Mouse (Mus musculus) urinary bladder, postnatal 36 days (tissue): ENCODE data around the gene Gm10190.
A peak's percentile ranks its signal among the peaks of the same experiment; 100 is the strongest.

Experiments
- DNase-seq, 2 experiments: peaks; one replicate each; pipeline ENCODE4 v3.0.0; 2022; ENCODE audit warnings: low spot score in 2 of 2, mixed read lengths in 1 of 2

Gene Gm10190

GRCm38 (mm10) chr17:80372989-80373725, at the start of gene Gm10190:
Gene Gm10190 (minus strand): TSS chr17:80373541.
- DNase-seq = peak; percentile 78 to 87

GRCm38 (mm10) chr17:80420998-80421397, 47.7 kb upstream of the Gm10190 start:
- DNase-seq = no peak

GRCm38 (mm10) chr17:80418572-80419210, 45.4 kb upstream of the Gm10190 start:
- no peak for DNase-seq

DNA sequence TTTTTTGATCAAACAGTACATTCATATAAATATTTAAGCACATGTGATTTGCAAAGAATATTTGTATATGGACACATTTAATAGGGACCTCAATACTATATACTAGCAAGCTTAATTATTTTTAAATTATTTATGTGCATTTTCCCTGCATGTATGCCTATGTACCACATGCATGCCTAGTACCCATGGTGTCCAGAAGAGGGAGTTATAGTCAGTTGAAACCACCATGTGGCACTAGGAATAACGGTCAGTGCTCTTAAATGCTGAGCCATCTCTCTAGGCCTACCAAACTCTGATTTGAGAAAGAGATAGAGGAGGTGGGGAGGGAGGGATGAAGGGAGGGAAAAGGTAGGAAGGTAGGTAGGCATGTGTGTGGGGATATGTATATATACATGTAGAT, 37.8 kb upstream of the Gm10190 start:
- no peak for DNase-seq

- DNase-seq = no peak
Observed at GRCm38 (mm10) chr17:80398243-80398642, 24.9 kb upstream of the Gm10190 start.

DNA sequence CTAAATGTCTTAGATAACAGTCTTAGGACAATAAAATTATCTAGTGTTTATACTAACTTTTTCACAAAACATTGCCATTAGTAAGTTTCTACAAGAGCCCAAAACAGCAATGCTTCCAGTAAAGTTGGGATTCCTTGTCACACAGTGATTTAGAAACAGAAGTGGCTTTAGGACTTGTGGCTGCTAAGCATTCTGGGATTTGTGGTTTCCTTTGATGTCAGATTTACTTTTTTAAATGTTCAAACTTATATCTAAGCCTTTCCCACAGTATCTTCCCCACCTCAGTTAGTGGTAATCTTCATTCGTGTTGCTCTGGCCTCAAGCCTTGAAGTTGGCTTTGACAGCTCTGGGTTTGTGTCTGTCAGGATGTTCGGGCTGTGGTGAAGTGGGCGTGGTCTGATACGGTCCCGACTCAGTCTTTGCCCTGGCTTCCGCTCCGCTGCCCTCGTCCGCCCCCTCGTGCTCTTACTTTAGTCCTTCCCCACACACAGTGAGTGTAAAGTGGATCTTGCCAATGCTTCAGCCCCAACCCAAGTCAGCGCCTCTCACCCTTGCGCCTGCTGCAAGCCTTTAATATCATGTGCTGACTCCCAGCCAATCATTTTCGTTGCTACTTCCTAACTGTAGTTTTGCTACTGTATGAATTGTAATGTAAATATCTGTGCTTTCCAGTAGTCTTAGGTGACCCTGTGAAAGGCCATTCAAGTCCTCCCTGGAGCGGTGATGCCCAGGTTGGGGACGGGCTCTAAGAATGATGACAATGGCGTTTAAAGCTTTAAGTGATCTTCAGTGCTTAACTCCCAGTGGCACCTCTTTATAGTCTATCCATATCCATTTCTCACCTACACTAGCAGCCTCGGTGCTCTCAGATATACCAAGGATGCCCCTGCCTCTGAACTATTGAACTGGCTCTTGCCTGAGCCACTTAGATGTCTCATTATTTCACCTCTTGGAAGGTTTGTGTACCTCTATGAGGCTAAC, 18.4 kb upstream of the Gm10190 start:
- DNase-seq = peak; percentile 9 to 39

- no peak for DNase-seq
Observed at GRCm38 (mm10) chr17:80390024-80390423, 16.7 kb upstream of the Gm10190 start.

DNA sequence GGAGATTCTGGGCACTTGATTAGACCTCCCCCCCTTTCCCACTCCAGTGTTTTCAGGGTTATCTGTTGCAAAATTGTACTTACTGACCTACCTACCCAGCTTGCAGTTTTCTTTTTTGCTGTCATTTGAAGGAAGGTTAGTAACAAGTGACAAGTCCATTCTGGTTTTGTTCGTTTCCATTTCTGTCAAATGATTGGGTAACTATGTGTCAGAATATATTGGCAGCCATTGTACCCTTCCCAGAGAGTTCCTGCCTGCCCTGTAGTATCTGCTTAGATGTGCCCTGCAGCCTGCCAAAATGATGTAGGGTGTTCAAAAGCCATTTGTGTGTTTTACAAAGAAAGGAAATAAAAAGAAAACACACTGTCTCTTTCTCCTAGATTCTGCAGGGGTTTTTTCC, 12.3 kb upstream of the Gm10190 start:
- DNase-seq = no peak

DNA sequence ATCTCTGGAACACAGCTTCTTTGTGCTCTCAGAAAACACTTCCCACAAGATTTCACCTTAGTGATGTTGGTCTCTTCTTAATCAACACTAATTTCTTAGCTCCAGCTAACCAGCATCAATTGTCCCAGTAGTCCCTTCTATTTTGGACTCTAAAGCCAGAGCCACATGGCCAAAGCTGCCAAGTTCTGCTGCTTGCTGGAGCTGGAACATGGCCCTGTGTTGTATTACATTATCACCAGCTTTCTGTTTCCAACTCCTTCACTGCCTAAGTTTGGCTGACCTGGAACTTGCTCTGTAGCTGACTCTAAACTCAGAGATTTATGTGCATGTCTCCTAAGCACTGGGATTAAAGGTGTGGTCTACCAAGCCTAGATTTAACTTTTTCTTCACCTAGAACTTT, 5.0 kb upstream of the Gm10190 start:
- DNase-seq = peak in 1 of 2 experiments; percentile 5

- no peak for DNase-seq
Observed at GRCm38 (mm10) chr17:80373726-80374096, 370 bp upstream of the Gm10190 start.

- no peak for DNase-seq
Observed at GRCm38 (mm10) chr17:80368606-80369005, 4.7 kb downstream of the Gm10190 start.

DNA sequence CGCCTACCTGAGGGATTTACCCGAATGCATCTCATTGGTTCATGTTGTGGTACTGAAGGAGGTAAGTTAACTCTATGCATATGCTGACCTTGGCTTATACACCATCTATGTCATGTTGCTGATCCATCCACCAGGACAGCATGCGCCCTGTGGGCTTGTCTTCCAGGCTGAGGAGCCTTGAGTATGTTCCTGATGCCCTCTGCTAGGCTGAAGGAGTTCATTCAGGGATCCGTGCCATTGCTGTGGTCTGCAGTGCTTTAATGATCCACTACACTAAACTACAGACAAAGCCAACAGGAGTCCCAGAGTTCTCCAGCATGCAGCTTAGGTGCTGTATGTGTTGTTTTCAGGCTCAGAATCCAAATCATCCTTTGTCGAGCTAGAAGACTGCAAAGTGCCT, 6.1 kb downstream of the Gm10190 start:
- no peak for DNase-seq

DNA sequence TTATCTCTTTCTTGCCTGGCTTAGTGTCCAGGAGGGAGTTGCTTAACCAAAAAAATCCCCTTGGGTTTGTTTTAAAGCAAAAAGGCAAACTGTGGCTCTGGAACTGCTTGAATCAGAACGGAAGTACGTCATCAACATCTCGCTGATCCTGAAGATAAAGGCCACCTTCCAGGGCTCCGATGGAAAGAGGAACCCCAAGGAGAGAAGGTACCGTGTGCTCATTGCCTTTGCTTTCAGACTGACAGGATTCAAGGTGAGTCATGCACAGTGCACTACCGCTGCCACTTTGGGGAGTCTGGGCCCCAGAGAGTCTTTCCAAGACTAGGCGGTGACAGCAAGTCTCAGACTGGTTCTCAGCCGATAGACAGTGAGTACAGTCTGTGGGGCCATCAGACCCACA, 13.1 kb downstream of the Gm10190 start:
- no peak for DNase-seq

GRCm38 (mm10) chr17:80347234-80347633, 26.1 kb downstream of the Gm10190 start:
- DNase-seq = no peak

- no peak for DNase-seq
Observed at GRCm38 (mm10) chr17:80346591-80347125, 26.7 kb downstream of the Gm10190 start.

DNA sequence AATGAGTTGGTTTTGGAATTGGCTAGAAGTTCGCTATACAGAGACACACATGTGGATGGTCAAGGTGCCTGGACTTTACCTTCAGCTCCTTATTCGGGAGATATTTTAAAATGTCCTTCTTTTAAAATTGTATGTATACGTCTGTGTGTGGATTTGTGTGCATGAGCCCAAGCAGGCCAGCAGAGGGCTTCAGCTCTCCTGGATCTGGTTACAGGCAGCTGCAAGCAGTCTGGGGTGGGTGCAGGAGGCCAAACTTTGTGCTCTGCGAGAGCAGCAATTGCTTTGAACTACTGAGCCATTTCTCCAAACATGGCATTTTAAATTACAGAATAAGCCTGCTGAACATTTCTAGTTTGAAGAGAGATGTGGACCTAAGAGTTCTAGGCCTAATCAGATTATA, 28.1 kb downstream of the Gm10190 start:
- no peak for DNase-seq

GRCm38 (mm10) chr17:80332386-80332785, 41.0 kb downstream of the Gm10190 start:
- DNase-seq = no peak

DNA sequence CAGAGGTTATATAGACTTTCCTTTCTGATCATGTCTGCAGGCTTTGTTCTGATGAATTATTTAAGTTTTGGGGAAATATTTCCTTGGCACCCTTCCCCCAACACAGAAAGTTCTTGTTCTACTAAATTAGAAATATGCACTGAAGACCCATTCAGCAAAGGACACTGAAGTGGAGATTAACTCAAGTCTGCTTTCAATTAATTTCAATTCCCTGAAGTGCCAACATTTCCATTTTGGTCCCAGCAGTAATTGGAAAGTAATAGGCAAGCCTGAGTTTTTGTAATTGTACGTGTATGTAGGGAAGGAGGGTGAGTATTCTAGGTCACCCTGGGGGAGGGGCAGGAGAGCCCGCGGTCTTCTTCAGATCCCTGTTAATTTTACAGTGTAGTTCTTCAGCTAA, 46.9 kb downstream of the Gm10190 start:
- no peak for DNase-seq

DNA sequence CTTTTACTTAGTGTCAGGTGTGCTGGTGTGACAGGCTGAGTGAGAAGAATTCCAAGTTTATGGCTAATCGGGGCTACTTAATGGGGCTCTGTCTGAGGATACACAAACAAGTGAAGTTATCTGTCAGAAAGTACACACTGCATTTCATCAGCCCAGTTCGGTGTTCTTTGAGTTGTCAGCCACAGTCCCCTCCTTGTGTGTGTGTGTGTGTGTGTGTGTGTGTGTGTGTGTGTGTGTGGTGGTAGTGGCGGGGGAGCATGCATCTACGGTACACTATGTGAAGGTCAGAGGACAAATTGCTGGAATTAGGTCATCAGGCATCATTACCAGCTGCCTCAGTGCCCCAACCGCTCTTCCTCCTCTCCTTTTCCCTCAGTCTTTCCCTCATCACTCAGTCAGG, 47.9 kb downstream of the Gm10190 start:
- no peak for DNase-seq

- DNase-seq = no peak
Observed at GRCm38 (mm10) chr17:80324521-80324920, 48.8 kb downstream of the Gm10190 start.

- DNase-seq = no peak
Observed at GRCm38 (mm10) chr17:80323658-80324057, 49.7 kb downstream of the Gm10190 start.
